Comparison of ENCODE assay signal across 11 mouse cellular contexts in the genomic region with DNA sequence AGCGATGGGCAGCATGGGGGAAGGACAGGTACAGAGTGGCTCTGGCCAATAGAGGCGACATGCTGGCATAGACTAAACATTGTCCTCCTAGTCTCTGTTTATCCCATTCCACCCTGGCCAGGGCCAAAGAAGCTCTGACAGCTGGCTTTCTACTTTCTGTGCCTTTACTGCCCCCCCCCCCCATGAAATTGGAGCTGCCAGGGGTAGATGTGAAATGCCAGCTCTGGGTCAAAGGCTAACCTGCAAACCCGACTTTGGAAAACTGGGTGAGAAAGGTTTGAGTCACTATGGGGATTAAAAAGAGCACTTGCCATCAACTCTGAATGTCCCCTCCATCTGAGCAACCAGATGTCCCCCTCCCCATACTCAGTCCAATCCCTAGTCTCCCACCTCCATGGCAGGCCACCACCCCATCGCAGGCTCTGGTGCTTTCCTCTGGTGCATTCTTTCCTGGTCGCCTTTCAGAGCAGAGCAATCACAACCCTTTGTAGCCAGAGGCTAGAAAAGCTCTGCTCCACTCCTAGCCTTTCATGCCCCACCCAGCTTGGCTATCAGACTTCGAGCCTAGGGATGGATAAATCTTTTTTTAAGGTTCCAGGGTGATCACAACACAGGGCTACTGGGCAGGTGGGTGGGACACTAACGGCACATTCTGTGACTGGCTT. TPM values are rescaled to one million over a fixed set of nuclear protein-coding genes. Genes with fewer than 3 reads are reported as not detected.
DNase-seq lines count a peak whose midpoint lies in the region; ATAC-seq and TF ChIP-seq lines count a peak whose summit lies in the region.
"Had no signal": no experiment of that assay in that cellular context is flagged by ENCODE, and none has a peak within 500 bp of the region (broad histone marks: within the 10 kb centered on the region; RNA-seq: fewer than 3 reads in every experiment).

No protein-coding gene starts in this region.

- no peak for DNase-seq in heart, postnatal 4 days
- no peak for DNase-seq in testis, postnatal 14 days (ENCODE audit: low spot score)
- DNase-seq in limb, embryonic 14.5 days (ENCODE audit: low spot score): no peak
- DNase-seq in thymus, adult 2 months: no peak
- DNase-seq in gastrocnemius, adult 18-20 months (ENCODE audit: low spot score): no peak
- DNase-seq: lung, adult 2 months had no signal

- ATAC-seq in heart, embryonic 12.5 days (ENCODE audit: insufficient number of reproducible peaks, low FRiP score): no peak
- ATAC-seq in limb, embryonic 14.5 days (ENCODE audit: low FRiP score, low read depth): no peak
- no peak for ATAC-seq in megakaryocyte, adult 5-6 weeks (ENCODE audit: poor library complexity, severe bottlenecking)
- ATAC-seq: hindbrain, postnatal 0 days had no signal

- peaks cover 69% of the 10 kb centered on the region for H3K4me1 ChIP-seq in heart, embryonic 12.5 days (replicated peaks)
- H3K4me1 ChIP-seq in testis, adult 2 months (ENCODE audit: control insufficient read depth, insufficient read depth, low read length): peaks cover 7% of the 10 kb centered on the region
- H3K4me1 ChIP-seq in limb, embryonic 14.5 days (ENCODE audit: control insufficient read depth, insufficient read depth, low read length): peaks cover 44% of the 10 kb centered on the region
- peaks cover 31% of the 10 kb centered on the region for H3K4me1 ChIP-seq in thymus, adult 2 months (replicated peaks; ENCODE audit: control insufficient read depth, insufficient read depth, low read length)

- no peaks in the 10 kb centered on the region for H3K36me3 ChIP-seq in heart, embryonic 12.5 days
- no peaks in the 10 kb centered on the region for H3K36me3 ChIP-seq in testis, adult 2 months (ENCODE audit: control insufficient read depth, insufficient read depth, low read length)
- peaks cover 34% of the 10 kb centered on the region for H3K36me3 ChIP-seq in limb, embryonic 14.5 days (ENCODE audit: control insufficient read depth, insufficient read depth, low read length)
- no peaks in the 10 kb centered on the region for H3K36me3 ChIP-seq in thymus, adult 2 months (ENCODE audit: control insufficient read depth, insufficient read depth, low read length)

- H3K9me3 ChIP-seq in heart, embryonic 12.5 days (replicated peaks): no peaks in the 10 kb centered on the region
- no peaks in the 10 kb centered on the region for H3K9me3 ChIP-seq in limb, embryonic 14.5 days (ENCODE audit: control insufficient read depth, low read length)

- H3K27me3 ChIP-seq in heart, embryonic 12.5 days (replicated peaks): no peaks in the 10 kb centered on the region
- H3K27me3 ChIP-seq in testis, adult 2 months (ENCODE audit: control insufficient read depth, insufficient read depth, low read length): peaks cover 7% of the 10 kb centered on the region
- no peaks in the 10 kb centered on the region for H3K27me3 ChIP-seq in limb, embryonic 14.5 days (ENCODE audit: control insufficient read depth, insufficient read depth, low read length)
- H3K27me3 ChIP-seq in thymus, adult 2 months (ENCODE audit: control insufficient read depth, insufficient read depth, low read length): no peaks in the 10 kb centered on the region

- H3K27ac ChIP-seq in heart, embryonic 12.5 days (ENCODE audit: poor library complexity, severe bottlenecking): no peak overlapping the region
- peak overlapping the region; percentile 45; the same call in 1 of the 2 replicates for H3K27ac ChIP-seq in testis, adult 2 months (ENCODE audit: control insufficient read depth, insufficient read depth, low read depth, low read length)
- H3K27ac ChIP-seq in limb, embryonic 14.5 days (replicated peaks; ENCODE audit: low read depth, low read length): no peak overlapping the region
- H3K27ac ChIP-seq in thymus, adult 2 months (ENCODE audit: control insufficient read depth, insufficient read depth, low read length): no peak overlapping the region
- H3K27ac ChIP-seq: hindbrain, postnatal 0 days had no signal

- WGBS in heart, embryonic 12.5 days: 49% methylated on average over 7 of the region's 7 CpGs
- 28% methylated on average over 7 of the region's 7 CpGs for WGBS in limb, embryonic 14.5 days
- 90% methylated on average over 7 of the region's 7 CpGs for WGBS in thymus, adult 2 months

- TF ChIP-seq CTCF in testis, adult 2 months (IDR thresholded peaks at IDR 0.05; ENCODE audit: control insufficient read depth, insufficient read depth, insufficient replicate concordance, low read depth, low read length): no peak
- no peak for TF ChIP-seq CTCF in thymus, adult 2 months (IDR thresholded peaks at IDR 0.05; ENCODE audit: borderline replicate concordance, control insufficient read depth, extremely low read depth, insufficient read depth, low read length, poor library complexity)

- H3K9ac ChIP-seq in heart, embryonic 12.5 days: peak overlapping the region; percentile 93; the same call in 1 of the 2 replicates
- peak overlapping the region; percentile 87 for H3K9ac ChIP-seq in limb, embryonic 14.5 days (ENCODE audit: low read depth, low read length, severe bottlenecking)

- H3K4me2 ChIP-seq in heart, embryonic 12.5 days: peak overlapping the region; percentile 75
- H3K4me2 ChIP-seq in limb, embryonic 14.5 days (replicated peaks; ENCODE audit: low read depth, low read length, severe bottlenecking): peak overlapping the region; percentile 64

- peak overlapping the region; percentile 95 for H3K4me3 ChIP-seq in heart, embryonic 12.5 days
- no peak overlapping the region for H3K4me3 ChIP-seq in testis, adult 2 months (ENCODE audit: control insufficient read depth, low read depth, low read length)
- H3K4me3 ChIP-seq in limb, embryonic 14.5 days (replicated peaks; ENCODE audit: low read length): peak overlapping the region; percentile 94
- no peak overlapping the region for H3K4me3 ChIP-seq in thymus, adult 2 months (ENCODE audit: control insufficient read depth, insufficient read depth, low read length)

- TF ChIP-seq POLR2A in testis, adult 2 months (IDR thresholded peaks at IDR 0.05; ENCODE audit: control insufficient read depth, low read depth, low read length): no peak
- TF ChIP-seq POLR2A in limb, embryonic 14.5 days (IDR thresholded peaks at IDR 0.05; ENCODE audit: borderline replicate concordance, extremely low read depth, insufficient read depth, insufficient read length): no peak
- TF ChIP-seq POLR2A in thymus, adult 2 months (IDR thresholded peaks at IDR 0.05; ENCODE audit: control insufficient read depth, extremely low read depth, insufficient read depth, low read length, poor library complexity): no peak

RNA-seq across cellular contexts. Expression of gene Oaf, which starts 2.5 kb away (rescaled TPM):
- 37.1 and 37.6 TPM in 2 replicates for polyA plus RNA-seq in heart, embryonic 12.5 days (2016; fragmentation: Nextera tagmentation; extraction: Ambion mirVana)
- 10 to 100 TPM; 22.1 to 27.7 TPM for total RNA-seq in heart, postnatal 4 days (2021)
- 2.0 and 3.7 TPM in 2 replicates for polyA plus RNA-seq in testis, adult 2 months (2012; rRNA removed)
- 149 and 154 TPM in 2 replicates for polyA plus RNA-seq in limb, embryonic 14.5 days (2012; rRNA removed)
- 145 and 172 TPM in 2 replicates for polyA plus RNA-seq in limb, embryonic 14.5 days (2014; fragmentation: Nextera tagmentation; extraction: Ambion mirVana)
- 10.2 and 10.8 TPM in 2 replicates for polyA plus RNA-seq in thymus, adult 2 months (2012; rRNA removed)
- 7.0 and 7.2 TPM in 2 replicates for total RNA-seq in megakaryocyte, adult 5-6 weeks (2015)
- 3.2 and 3.7 TPM in 2 replicates for total RNA-seq in megakaryocyte, adult 5-6 weeks (2017)
- total RNA-seq in gastrocnemius, adult 18-20 months (2021): 1 to 10 TPM; 4.2 to 6.4 TPM
- total RNA-seq: neutrophil, adult 5-6 weeks had no signal

RNA-seq across cellular contexts. Expression of gene Pou2f3, which starts 27.1 kb away (rescaled TPM):
- not detected in 2 replicates for polyA plus RNA-seq in heart, embryonic 12.5 days (2016; fragmentation: Nextera tagmentation; extraction: Ambion mirVana)
- under 1 TPM; 0.11 to 0.17 TPM for total RNA-seq in heart, postnatal 4 days (2021)
- polyA plus RNA-seq in testis, adult 2 months (2012; rRNA removed): 1.1 and 1.2 TPM in 2 replicates
- polyA plus RNA-seq in limb, embryonic 14.5 days (2012; rRNA removed): 6.5 and 6.9 TPM in 2 replicates
- 5.2 and 7.9 TPM in 2 replicates for polyA plus RNA-seq in limb, embryonic 14.5 days (2014; fragmentation: Nextera tagmentation; extraction: Ambion mirVana)
- polyA plus RNA-seq in thymus, adult 2 months (2012; rRNA removed): 1.3 and 1.7 TPM in 2 replicates
- total RNA-seq in megakaryocyte, adult 5-6 weeks (2015): not detected in 2 replicates
- not detected in 2 replicates for total RNA-seq in megakaryocyte, adult 5-6 weeks (2017)
- total RNA-seq in gastrocnemius, adult 18-20 months (2021): under 1 TPM in 1 of 2 experiments, not detected in 1; 0.16 TPM
- total RNA-seq: neutrophil, adult 5-6 weeks had no signal

Comparison
In these comparisons a context has a peak if more than half of its experiments do, and no peak if none do; other contexts are left out.
1. H3K4me3 ChIP-seq: peak in heart, embryonic 12.5 days (single experiment) and limb, embryonic 14.5 days (single experiment); none in testis, adult 2 months (single experiment) and thymus, adult 2 months (single experiment).